Mouse (Mus musculus) olfactory bulb, adult 2 months (tissue): ENCODE measurements around the gene Slc39a13.

ENCODE experiments used
- CTCF ChIP-seq: fragments of 200-500 bp; IDR thresholded peaks from 2 replicates; pipeline ENCODE4 v1.5.1; 2012; ENCODE audit warnings: low read depth, mild to moderate bottlenecking, low read length, moderate library complexity; ENCODE audit not compliant: insufficient read depth
- POLR2A ChIP-seq: fragments of 200-500 bp; IDR thresholded peaks from 2 replicates; pipeline ENCODE4 v1.6.1; 2012; ENCODE audit warnings: mild to moderate bottlenecking, low read depth, low read length, moderate library complexity; ENCODE audit not compliant: insufficient read depth

GRCm38 (mm10) chr2:91119061-91119460 is 48.8 kb upstream of the Slc39a13 start:
- TF ChIP-seq CTCF (no peak), POLR2A (no peak)
